Mouse (Mus musculus) kidney, embryonic 16.5 days (tissue): Measurements from ENCODE around the gene Fam19a2. TPM values are rescaled to one million over a fixed set of nuclear protein-coding genes. Genes with fewer than 3 reads are reported as not detected.

Source experiments
- ATAC-seq: fragments of 200-750 bp; cut with Nextera tagmentation; 2 replicates; pipeline ENCODE4 v1.8.0; 2017; ENCODE audit warnings: moderate TSS enrichment; ENCODE audit not compliant: low FRiP score, low TSS enrichment
- H3K27ac ChIP-seq: fragments of 300-500 bp; sonication (generic); 2 replicates; pipeline ENCODE4 v1.5.1; 2014; ENCODE audit warnings: low read length
- H3K27me3 ChIP-seq: fragments of 300-500 bp; sonication (generic); 2 replicates; pipeline ENCODE4 v1.6.1; 2014; ENCODE audit warnings: low read length, control low read depth, mixed read lengths; ENCODE audit not compliant: insufficient read depth
- H3K36me3 ChIP-seq: fragments of 300-500 bp; sonication (generic); 2 replicates; pipeline ENCODE4 v1.6.1; 2014; ENCODE audit warnings: low read length, control low read depth, mixed read lengths; ENCODE audit not compliant: insufficient read depth
- H3K4me1 ChIP-seq: fragments of 300-500 bp; sonication (generic); 2 replicates; pipeline ENCODE4 v1.6.1; 2014; ENCODE audit warnings: low read length, control low read depth, mixed read lengths; ENCODE audit not compliant: insufficient read depth
- H3K4me2 ChIP-seq: fragments of 300-500 bp; sonication (generic); replicated peaks from 2 replicates; pipeline ENCODE4 v1.6.1; 2014; ENCODE audit warnings: low read depth, low read length
- H3K4me3 ChIP-seq: fragments of 300-500 bp; sonication (generic); 2 replicates; pipeline ENCODE4 v1.5.1; 2014; ENCODE audit warnings: mild to moderate bottlenecking, low read length
- H3K9ac ChIP-seq: fragments of 300-500 bp; sonication (generic); replicated peaks from 2 replicates; pipeline ENCODE4 v1.6.1; 2014; ENCODE audit warnings: low read length
- H3K9me3 ChIP-seq: fragments of 300-500 bp; sonication (generic); 2 replicates; pipeline ENCODE4 v1.6.1; 2016; ENCODE audit warnings: low read length, control low read depth
- WGBS: fragments of 180-500 bp; shearing (Covaris S2); extraction: QIAGEN DNeasy Blood & Tissue Kit; methylation state at CpG from one replicate; pipeline ENCODE4 v1.1.7; 2014; 5-methylcytosine and 5-hydroxymethylcytosine counted together
- polyA plus RNA-seq: library from polyadenylated mRNA; unstranded; fragments of >200 nt; fragmentation: Nextera tagmentation; extraction: Ambion mirVana; gene quantifications from 2 replicates; pipeline ENCODE4 v1.2.1, GENCODE M21; 2015

Fam19a2 gene
- polyA plus RNA-seq, 1 experiment from 2014 or later: 2.9 TPM

GRCm38 (mm10) chr10:123418616-123419173, 154.9 kb downstream of the Fam19a2 start:
- 25% methylated on average over 7 of the region's 7 CpGs for WGBS
- no peaks in the 10 kb centered on the region for H3K36me3 ChIP-seq
- H3K4me3 ChIP-seq: no peak overlapping the region
- no peaks in the 10 kb centered on the region for H3K27me3 ChIP-seq
- H3K9ac ChIP-seq: no peak overlapping the region
- ATAC-seq: peak; percentile 61; the same call in 1 of the 2 replicates
- no peaks in the 10 kb centered on the region for H3K9me3 ChIP-seq
- H3K4me1 ChIP-seq: peaks cover 6% of the 10 kb centered on the region; the same call in 1 of the 2 replicates
- H3K27ac ChIP-seq: no peak overlapping the region
- H3K4me2 ChIP-seq: no peak overlapping the region

- H3K27ac ChIP-seq: no peak overlapping the region
- no peak for ATAC-seq
- H3K4me2 ChIP-seq: no peak overlapping the region
- 97% methylated on average over 1 of the region's 1 CpGs for WGBS
- no peak overlapping the region for H3K9ac ChIP-seq
- H3K36me3 ChIP-seq: no peaks in the 10 kb centered on the region
- no peaks in the 10 kb centered on the region for H3K27me3 ChIP-seq
- H3K4me3 ChIP-seq: no peak overlapping the region
- peaks cover 6% of the 10 kb centered on the region; the same call in 1 of the 2 replicates for H3K4me1 ChIP-seq
- H3K9me3 ChIP-seq: no peaks in the 10 kb centered on the region
Observed at GRCm38 (mm10) chr10:123420249-123420648, 156.5 kb downstream of the Fam19a2 start.

- Histone ChIP-seq H3K9me3 (no peaks in the 10 kb centered on the region), H3K27ac (no peak overlapping the region), H3K4me2 (no peak overlapping the region), H3K9ac (no peak overlapping the region), H3K27me3 (no peaks in the 10 kb centered on the region), H3K36me3 (no peaks in the 10 kb centered on the region), H3K4me1 (no peaks in the 10 kb centered on the region), H3K4me3 (no peak overlapping the region)
- WGBS: 90% methylated on average over 3 of the region's 3 CpGs
- ATAC-seq: no peak
Observed at GRCm38 (mm10) chr10:123424482-123424881, 160.7 kb downstream of the Fam19a2 start.

- no peak overlapping the region for H3K4me2 ChIP-seq
- H3K4me1 ChIP-seq: no peaks in the 10 kb centered on the region
- H3K4me3 ChIP-seq: no peak overlapping the region
- H3K27ac ChIP-seq: no peak overlapping the region
- ATAC-seq: no peak
- no peaks in the 10 kb centered on the region for H3K36me3 ChIP-seq
- no peak overlapping the region for H3K9ac ChIP-seq
- H3K27me3 ChIP-seq: no peaks in the 10 kb centered on the region
- 79% methylated on average over 8 of the region's 8 CpGs for whole genome bisulfite sequencing
- no peaks in the 10 kb centered on the region for H3K9me3 ChIP-seq
Observed at GRCm38 (mm10) chr10:123426527-123427363, 162.9 kb downstream of the Fam19a2 start.

GRCm38 (mm10) chr10:123431569-123431968, 167.8 kb downstream of the Fam19a2 start:
- H3K4me3 ChIP-seq: no peak overlapping the region
- H3K9ac ChIP-seq: no peak overlapping the region
- no peak overlapping the region for H3K4me2 ChIP-seq
- ATAC-seq: peak; percentile 84
- H3K27me3 ChIP-seq: no peaks in the 10 kb centered on the region
- no peak overlapping the region for H3K27ac ChIP-seq
- no peaks in the 10 kb centered on the region for H3K9me3 ChIP-seq
- H3K4me1 ChIP-seq: no peaks in the 10 kb centered on the region
- WGBS: 19% methylated on average over 5 of the region's 5 CpGs
- no peaks in the 10 kb centered on the region for H3K36me3 ChIP-seq

DNA sequence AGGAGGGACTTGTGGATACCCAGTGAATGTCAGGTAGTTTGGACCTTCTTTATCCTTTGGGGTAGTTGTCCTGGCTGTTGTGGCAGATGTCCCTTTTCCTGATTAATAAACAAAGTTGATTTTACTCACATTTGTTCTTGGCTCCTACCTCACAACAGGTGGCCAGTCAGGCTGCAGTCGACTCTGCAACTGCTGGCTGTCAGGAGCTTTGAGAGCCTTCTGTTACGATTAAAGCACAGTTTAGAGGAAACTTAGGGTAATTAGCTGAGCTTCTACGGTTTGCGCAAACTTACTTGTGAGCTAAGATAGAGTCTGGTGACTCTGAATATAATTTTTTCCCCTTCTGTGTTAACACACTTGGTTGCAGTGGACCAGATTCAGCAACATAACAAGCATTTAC, 173.8 kb downstream of the Fam19a2 start:
- H3K4me2 ChIP-seq: no peak overlapping the region
- H3K9me3 ChIP-seq: no peaks in the 10 kb centered on the region
- ATAC-seq: no peak
- no peak overlapping the region for H3K4me3 ChIP-seq
- 86% methylated on average over 4 of the region's 4 CpGs for WGBS
- H3K27ac ChIP-seq: no peak overlapping the region
- no peaks in the 10 kb centered on the region for H3K36me3 ChIP-seq
- H3K27me3 ChIP-seq: no peaks in the 10 kb centered on the region
- H3K9ac ChIP-seq: no peak overlapping the region
- H3K4me1 ChIP-seq: no peaks in the 10 kb centered on the region

- Histone ChIP-seq H3K36me3 (no peaks in the 10 kb centered on the region), H3K9ac (no peak overlapping the region), H3K4me1 (no peaks in the 10 kb centered on the region), H3K27ac (no peak overlapping the region), H3K27me3 (no peaks in the 10 kb centered on the region), H3K9me3 (no peaks in the 10 kb centered on the region), H3K4me2 (no peak overlapping the region), H3K4me3 (no peak overlapping the region)
- 76% methylated on average over 1 of the region's 1 CpGs for WGBS
- ATAC-seq: no peak
Observed at GRCm38 (mm10) chr10:123456800-123457199, 193.0 kb downstream of the Fam19a2 start.

DNA sequence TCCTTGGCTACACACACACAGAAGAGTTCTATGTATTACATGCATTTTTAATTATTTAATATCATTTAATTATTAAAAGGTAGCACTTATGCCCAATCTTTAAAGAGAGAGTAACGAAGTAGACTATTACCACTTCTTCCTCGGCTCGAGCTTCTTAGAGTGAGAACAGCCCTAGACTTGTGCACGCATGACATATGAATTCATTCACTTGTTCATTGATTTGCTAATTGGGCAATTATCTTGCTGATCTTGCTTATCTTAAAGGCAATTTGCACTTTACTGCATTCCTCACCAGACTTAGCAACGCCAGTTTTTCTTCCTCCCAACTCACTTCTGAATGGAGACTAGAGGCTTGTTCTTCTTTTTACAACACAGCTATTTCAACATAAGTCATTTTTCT, 196.7 kb downstream of the Fam19a2 start:
- Histone ChIP-seq H3K9ac (no peak overlapping the region), H3K27me3 (no peaks in the 10 kb centered on the region), H3K4me2 (no peak overlapping the region), H3K27ac (no peak overlapping the region), H3K9me3 (no peaks in the 10 kb centered on the region), H3K36me3 (no peaks in the 10 kb centered on the region), H3K4me1 (no peaks in the 10 kb centered on the region), H3K4me3 (no peak overlapping the region)
- no peak for ATAC-seq
- 73% methylated on average over 5 of the region's 5 CpGs for WGBS

GRCm38 (mm10) chr10:123462305-123462704, 198.5 kb downstream of the Fam19a2 start:
- ATAC-seq: no peak

GRCm38 (mm10) chr10:123514749-123515148, 251.0 kb downstream of the Fam19a2 start:
- Histone ChIP-seq H3K9ac (no peak overlapping the region), H3K4me3 (no peak overlapping the region), H3K4me2 (no peak overlapping the region), H3K4me1 (no peaks in the 10 kb centered on the region), H3K27me3 (no peaks in the 10 kb centered on the region), H3K9me3 (no peaks in the 10 kb centered on the region), H3K36me3 (no peaks in the 10 kb centered on the region), H3K27ac (no peak overlapping the region)
- no peak for ATAC-seq
- WGBS: 87% methylated on average over 3 of the region's 3 CpGs

More at GRCm38 (mm10) chr10:123462305-123462704, 198.5 kb downstream of the Fam19a2 start:
- H3K9me3 ChIP-seq: no peaks in the 10 kb centered on the region
- no peak overlapping the region for H3K27ac ChIP-seq
- H3K36me3 ChIP-seq: no peaks in the 10 kb centered on the region
- no peak overlapping the region for H3K4me3 ChIP-seq
- 91% methylated on average over 3 of the region's 3 CpGs for WGBS
- no peak overlapping the region for H3K4me2 ChIP-seq
- no peak overlapping the region for H3K9ac ChIP-seq
- H3K4me1 ChIP-seq: no peaks in the 10 kb centered on the region
- no peaks in the 10 kb centered on the region for H3K27me3 ChIP-seq
